Mouse (Mus musculus): Measurements from ENCODE around the gene Smu1. TPM values are rescaled to one million over a fixed set of nuclear protein-coding genes. Genes with fewer than 3 reads are reported as not detected.

The Smu1 gene
- total and polyA plus RNA-seq, 2 experiments from 2014 or later, result 56.4 to 73.6 TPM

GRCm38 (mm10) chr4:40778656-40779055 is 20.9 kb upstream of the Smu1 start:
- no peak for DNase-seq (ENCODE audit: low spot score)
- Histone ChIP-seq H3K9ac (replicated peaks; ENCODE audit: low read depth, low read length) (no peak overlapping the region), H3K36me3 (replicated peaks; ENCODE audit: control insufficient read depth, insufficient read depth, low read length) (no peaks in the 10 kb centered on the region), H3K4me3 (ENCODE audit: low read depth, low read length) (no peak overlapping the region), H3K27me3 (ENCODE audit: control insufficient read depth, insufficient read depth, low read length) (no peaks in the 10 kb centered on the region), H3K4me2 (ENCODE audit: low read depth, low read length) (no peak overlapping the region), H3K27ac (ENCODE audit: low read depth) (no peak overlapping the region), H3K9me3 (replicated peaks; ENCODE audit: control insufficient read depth, low read length) (no peaks in the 10 kb centered on the region), H3K4me1 (ENCODE audit: control insufficient read depth, insufficient read depth) (peaks cover 11% of the 10 kb centered on the region)
- ATAC-seq (ENCODE audit: insufficient read depth, low read depth), result no peak
- 80% methylated on average over 6 of the region's 6 CpGs for WGBS
- TF ChIP-seq CTCF (IDR thresholded peaks at IDR 0.05; ENCODE audit: low read depth), result peak; percentile 18; the same call in 1 of the 2 replicates
- TF ChIP-seq EP300 (IDR thresholded peaks at IDR 0.05; ENCODE audit: low read depth), result no peak

- H3K36me3 ChIP-seq (replicated peaks; ENCODE audit: control insufficient read depth, insufficient read depth, low read length), result no peaks in the 10 kb centered on the region
- no peak overlapping the region for H3K27ac ChIP-seq (ENCODE audit: low read depth)
- H3K27me3 ChIP-seq (ENCODE audit: control insufficient read depth, insufficient read depth, low read length), result no peaks in the 10 kb centered on the region
- no peak for TF ChIP-seq EP300 (IDR thresholded peaks at IDR 0.05; ENCODE audit: low read depth)
- no peak for TF ChIP-seq CTCF (IDR thresholded peaks at IDR 0.05; ENCODE audit: low read depth)
- no peak for DNase-seq (ENCODE audit: low spot score)
- 48% methylated on average over 2 of the region's 2 CpGs for WGBS
- no peak overlapping the region for H3K4me3 ChIP-seq (ENCODE audit: low read depth, low read length)
- H3K4me1 ChIP-seq (ENCODE audit: control insufficient read depth, insufficient read depth), result peaks cover 11% of the 10 kb centered on the region
- no peak for ATAC-seq (ENCODE audit: insufficient read depth, low read depth)
- H3K9ac ChIP-seq (replicated peaks; ENCODE audit: low read depth, low read length), result no peak overlapping the region
- no peaks in the 10 kb centered on the region for H3K9me3 ChIP-seq (replicated peaks; ENCODE audit: control insufficient read depth, low read length)
- H3K4me2 ChIP-seq (ENCODE audit: low read depth, low read length), result no peak overlapping the region
Observed at GRCm38 (mm10) chr4:40777116-40777515, 19.4 kb upstream of the Smu1 start.

- Histone ChIP-seq H3K27ac (ENCODE audit: low read depth) (no peak overlapping the region), H3K27me3 (ENCODE audit: control insufficient read depth, insufficient read depth, low read length) (no peaks in the 10 kb centered on the region), H3K4me3 (ENCODE audit: low read depth, low read length) (no peak overlapping the region), H3K4me2 (ENCODE audit: low read depth, low read length) (no peak overlapping the region), H3K4me1 (ENCODE audit: control insufficient read depth, insufficient read depth) (peaks cover 8% of the 10 kb centered on the region), H3K9me3 (replicated peaks; ENCODE audit: control insufficient read depth, low read length) (no peaks in the 10 kb centered on the region), H3K9ac (replicated peaks; ENCODE audit: low read depth, low read length) (no peak overlapping the region), H3K36me3 (replicated peaks; ENCODE audit: control insufficient read depth, insufficient read depth, low read length) (no peaks in the 10 kb centered on the region)
- DNase-seq (ENCODE audit: low spot score) (no peak), ATAC-seq (ENCODE audit: insufficient read depth, low read depth) (no peak)
- no peak for TF ChIP-seq CTCF (IDR thresholded peaks at IDR 0.05; ENCODE audit: low read depth)
- TF ChIP-seq EP300 (IDR thresholded peaks at IDR 0.05; ENCODE audit: low read depth), result no peak
- WGBS, result 80% methylated on average over 4 of the region's 4 CpGs
Observed at GRCm38 (mm10) chr4:40776416-40776815, 18.7 kb upstream of the Smu1 start.

GRCm38 (mm10) chr4:40774279-40775259 is 16.8 kb upstream of the Smu1 start:
- peak; percentile 85 for DNase-seq (ENCODE audit: low spot score)
- TF ChIP-seq CTCF (IDR thresholded peaks at IDR 0.05; ENCODE audit: low read depth) (peak; percentile 98), EP300 (IDR thresholded peaks at IDR 0.05; ENCODE audit: low read depth) (no peak)
- Histone ChIP-seq H3K4me3 (ENCODE audit: low read depth, low read length) (peak overlapping the region; percentile 23), H3K4me1 (ENCODE audit: control insufficient read depth, insufficient read depth) (peaks cover 5% of the 10 kb centered on the region), H3K27ac (ENCODE audit: low read depth) (0 out of 2 replicates have a peak overlapping the region, but pooled peaks have one; percentile 1), H3K4me2 (ENCODE audit: low read depth, low read length) (peak overlapping the region; percentile 66), H3K36me3 (replicated peaks; ENCODE audit: control insufficient read depth, insufficient read depth, low read length) (no peaks in the 10 kb centered on the region), H3K9ac (replicated peaks; ENCODE audit: low read depth, low read length) (peak overlapping the region; percentile 47; the same call in 1 of the 2 replicates), H3K27me3 (ENCODE audit: control insufficient read depth, insufficient read depth, low read length) (no peaks in the 10 kb centered on the region), H3K9me3 (replicated peaks; ENCODE audit: control insufficient read depth, low read length) (no peaks in the 10 kb centered on the region)
- peak; percentile 68 for ATAC-seq (ENCODE audit: insufficient read depth, low read depth)
- 9% methylated on average over 12 of the region's 12 CpGs for WGBS

DNA sequence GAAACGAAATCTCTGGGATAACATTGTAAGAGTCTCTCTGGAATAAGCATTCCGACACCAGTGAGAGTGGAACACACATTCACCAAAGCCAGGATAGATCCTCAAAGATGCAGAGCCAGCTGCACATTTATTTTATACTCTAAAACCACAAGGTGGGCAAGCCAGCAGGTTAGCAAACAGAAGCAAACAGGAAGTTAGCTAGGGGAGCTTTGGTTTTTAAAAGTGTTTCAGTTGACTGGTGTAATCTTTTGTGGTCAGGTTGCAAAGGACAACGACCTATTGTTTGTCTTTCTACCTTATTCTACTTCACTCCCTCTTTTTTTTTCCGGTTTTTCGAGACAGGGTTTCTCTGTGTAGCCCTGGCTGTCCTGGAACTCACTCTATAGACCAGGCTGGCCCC is 2.2 kb upstream of the Smu1 start:
- no peak for ATAC-seq (ENCODE audit: insufficient read depth, low read depth)
- H3K27ac ChIP-seq (ENCODE audit: low read depth), result peak overlapping the region; percentile 2; the same call in 1 of the 2 replicates
- H3K9me3 ChIP-seq (replicated peaks; ENCODE audit: control insufficient read depth, low read length), result no peaks in the 10 kb centered on the region
- peaks cover 7% of the 10 kb centered on the region for H3K36me3 ChIP-seq (replicated peaks; ENCODE audit: control insufficient read depth, insufficient read depth, low read length)
- no peak overlapping the region for H3K4me3 ChIP-seq (ENCODE audit: low read depth, low read length)
- H3K4me2 ChIP-seq (ENCODE audit: low read depth, low read length), result no peak overlapping the region
- TF ChIP-seq CTCF (IDR thresholded peaks at IDR 0.05; ENCODE audit: low read depth) (no peak), EP300 (IDR thresholded peaks at IDR 0.05; ENCODE audit: low read depth) (no peak)
- H3K9ac ChIP-seq (replicated peaks; ENCODE audit: low read depth, low read length), result no peak overlapping the region
- no peaks in the 10 kb centered on the region for H3K27me3 ChIP-seq (ENCODE audit: control insufficient read depth, insufficient read depth, low read length)
- DNase-seq (ENCODE audit: low spot score), result no peak
- WGBS, result 42% methylated on average over 5 of the region's 5 CpGs
- no peaks in the 10 kb centered on the region for H3K4me1 ChIP-seq (ENCODE audit: control insufficient read depth, insufficient read depth)

Data from heart, postnatal 0 days (tissue).